Mouse (Mus musculus) ES-E14 (cell line): ENCODE measurements around the gene Mcts2.

Experiments used
- CHD2 ChIP-seq: IDR thresholded peaks from 2 replicates; pipeline ENCODE4 v1.6.1; 2014; ENCODE audit warnings: mild to moderate bottlenecking, low read depth, low read length, inconsistent platforms
- MAFK ChIP-seq: IDR thresholded peaks from 2 replicates; pipeline ENCODE4 v1.6.1; 2014; ENCODE audit warnings: mild to moderate bottlenecking, low read depth, low read length, inconsistent platforms; ENCODE audit not compliant: insufficient read depth
- ZNF384 ChIP-seq: IDR thresholded peaks from 2 replicates; pipeline ENCODE4 v1.6.1; 2012; ENCODE audit warnings: low read depth, low read length, inconsistent platforms

DNA sequence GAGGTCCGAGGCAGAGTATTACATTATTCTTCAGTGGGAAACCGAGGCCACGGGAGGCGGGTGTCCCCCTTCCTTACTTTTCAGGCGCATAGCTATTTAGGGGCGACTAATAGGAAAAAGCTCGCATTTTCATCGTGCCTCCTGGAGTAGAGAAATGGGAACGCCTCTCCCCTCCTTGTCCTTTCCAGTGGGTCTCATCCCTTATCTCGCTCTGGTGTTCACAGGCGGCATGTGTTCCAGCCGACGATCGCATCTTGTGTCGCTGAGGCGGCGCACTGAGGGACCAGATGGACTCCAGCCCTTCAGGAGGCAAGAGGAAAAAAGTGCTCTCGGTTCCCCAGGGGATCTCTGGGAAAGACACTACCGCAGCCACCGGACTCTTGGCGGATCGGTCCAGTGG is 49.9 kb downstream of the Mcts2 start:
- TF ChIP-seq CHD2 (no peak), MAFK (no peak), ZNF384 (no peak)
